Mouse (Mus musculus) megakaryocyte, embryonic 14.5 days (primary cell): ENCODE data around the gene Ccdc85c.

ENCODE experiments used
- FLI1 ChIP-seq: IDR thresholded peaks from 2 replicates; pipeline ENCODE4 v1.6.1; 2012; ENCODE audit warnings: low read length, inconsistent platforms, mixed read lengths
- GATA1 ChIP-seq: IDR thresholded peaks from 3 replicates; pipeline ENCODE4 v1.6.1; 2012; ENCODE audit warnings: mixed read lengths, low read length, inconsistent platforms, borderline replicate concordance

- TF ChIP-seq GATA1 (no peak), FLI1 (no peak)
These were observed 1.5 kb downstream of the Ccdc85c start for GRCm38 (mm10) chr12:108273466-108274312.
